ENCODE assay signal across 8 mouse cellular contexts in genomic region chr17:45686093-45686619, GRCm38 (mm10). TPM values are rescaled to one million over a fixed set of nuclear protein-coding genes. Genes with fewer than 3 reads are reported as not detected.
DNase-seq lines count a peak whose midpoint lies in the region; ATAC-seq and TF ChIP-seq lines count a peak whose summit lies in the region.

TSS of gene Mrpl14 (plus strand) at chr17:45686322.

- H3K36me3 ChIP-seq in heart, embryonic 11.5 days (ENCODE audit: control insufficient read depth, insufficient read depth, low read length) = no peaks in the 10 kb centered on the region
- peaks cover 4% of the 10 kb centered on the region; the same call in 1 of the 2 replicates for H3K36me3 ChIP-seq in kidney, embryonic 16.5 days (ENCODE audit: insufficient read depth, low read length)
- no peaks in the 10 kb centered on the region for H3K36me3 ChIP-seq in liver, adult 2 months (ENCODE audit: control insufficient read depth, insufficient read depth, low read length)
- no peaks in the 10 kb centered on the region for H3K36me3 ChIP-seq in myocyte (ENCODE audit: control insufficient read depth, insufficient read depth)
- H3K36me3 ChIP-seq in splenic B cell, adult 2 months (ENCODE audit: control insufficient read depth, insufficient read depth, low read length, poor library complexity, severe bottlenecking) = no peaks in the 10 kb centered on the region

- peaks cover 20% of the 10 kb centered on the region for H3K4me1 ChIP-seq in heart, embryonic 11.5 days (ENCODE audit: control insufficient read depth, insufficient read depth, low read length)
- H3K4me1 ChIP-seq in kidney, embryonic 16.5 days (ENCODE audit: insufficient read depth, low read length) = peaks cover 19% of the 10 kb centered on the region
- H3K4me1 ChIP-seq in liver, adult 2 months (ENCODE audit: control insufficient read depth, insufficient read depth, low read length) = peaks cover 17% of the 10 kb centered on the region

- DNase-seq in A20 (ENCODE audit: low read depth, low spot score) = peak; percentile 93
- peak; percentile 96 for DNase-seq in brain, adult 2 months (ENCODE audit: low read depth, low spot score)
- DNase-seq in liver, adult 2 months (ENCODE audit: extremely low read depth, low read depth, low spot score) = peak; percentile 60
- DNase-seq in splenic B cell, adult 2 months (ENCODE audit: low read depth, low spot score) = peak; percentile 95

- H3K9ac ChIP-seq in heart, embryonic 11.5 days (ENCODE audit: low read depth, low read length) = peak within 1 kb of the TSS; percentile 90
- peak within 1 kb of the TSS; percentile 95 for H3K9ac ChIP-seq in kidney, embryonic 16.5 days (replicated peaks; ENCODE audit: low read length)
- H3K9ac ChIP-seq in liver, adult 2 months (ENCODE audit: low read depth, low read length) = peak within 1 kb of the TSS; percentile 97

- H3ac ChIP-seq in myocyte (ENCODE audit: control insufficient read depth, insufficient read length) = peak within 1 kb of the TSS; percentile 55

- peak; percentile 84 for ATAC-seq in erythroblast, adult 5-6 weeks (replicated peaks; ENCODE audit: low FRiP score, poor library complexity, severe bottlenecking)
- peak; percentile 80 for ATAC-seq in heart, embryonic 11.5 days (replicated peaks; ENCODE audit: insufficient number of reproducible peaks, low FRiP score, low TSS enrichment)
- ATAC-seq in kidney, embryonic 16.5 days (ENCODE audit: low FRiP score, low TSS enrichment) = peak; percentile 87

- H3K9me3 ChIP-seq in heart, embryonic 11.5 days (replicated peaks; ENCODE audit: control insufficient read depth, low read length) = no peaks in the 10 kb centered on the region
- H3K9me3 ChIP-seq in kidney, embryonic 16.5 days (ENCODE audit: low read length) = no peaks in the 10 kb centered on the region

- TF ChIP-seq CTCF in liver, adult 2 months (IDR thresholded peaks at IDR 0.05; ENCODE audit: low read depth, low read length) = no peak

- H3K79me2 ChIP-seq in liver, adult 2 months (ENCODE audit: control insufficient read depth, insufficient read depth, low read length) = peaks cover 46% of the 10 kb centered on the region
- peaks cover 92% of the 10 kb centered on the region for H3K79me2 ChIP-seq in myocyte (ENCODE audit: control insufficient read depth, insufficient read depth)

- peak; percentile 61; the same call in 1 of the 2 replicates for TF ChIP-seq POLR2A in liver, adult 2 months (IDR thresholded peaks at IDR 0.05; ENCODE audit: extremely low read depth, insufficient read depth, low read length)
- peak; percentile 92 for TF ChIP-seq POLR2A in myocyte (IDR thresholded peaks at IDR 0.05; ENCODE audit: insufficient read length, low read depth)

- peak within 1 kb of the TSS; percentile 76 for H3K4me3 ChIP-seq in heart, embryonic 11.5 days (ENCODE audit: low read depth, low read length)
- H3K4me3 ChIP-seq in kidney, embryonic 16.5 days (ENCODE audit: low read length) = peak within 1 kb of the TSS; percentile 96
- H3K4me3 ChIP-seq in liver, adult 2 months (ENCODE audit: insufficient read depth, low read depth, low read length) = peak within 1 kb of the TSS; percentile 98
- peak within 1 kb of the TSS; percentile 94 for H3K4me3 ChIP-seq in myocyte

- WGBS in heart, embryonic 11.5 days (ENCODE audit: insufficient replicate concordance) = under 1% methylated on average over 43 of the region's 50 CpGs
- WGBS in kidney, embryonic 16.5 days = under 1% methylated on average over 36 of the region's 50 CpGs
- whole genome bisulfite sequencing in liver, adult 2 months = 1% methylated on average over 38 of the region's 50 CpGs

- no peaks in the 10 kb centered on the region for H3K27me3 ChIP-seq in heart, embryonic 11.5 days (ENCODE audit: control insufficient read depth, insufficient read depth, low read length)
- no peaks in the 10 kb centered on the region for H3K27me3 ChIP-seq in kidney, embryonic 16.5 days (ENCODE audit: insufficient read depth, low read length)
- H3K27me3 ChIP-seq in liver, adult 2 months (ENCODE audit: control insufficient read depth, insufficient read depth, low read length) = no peaks in the 10 kb centered on the region
- H3K27me3 ChIP-seq in myocyte (ENCODE audit: control insufficient read depth, insufficient read depth, insufficient read length) = no peaks in the 10 kb centered on the region
- no peaks in the 10 kb centered on the region for H3K27me3 ChIP-seq in splenic B cell, adult 2 months (ENCODE audit: control insufficient read depth, insufficient read depth, low read length, poor library complexity, severe bottlenecking)

- peak within 1 kb of the TSS; percentile 89 for H3K4me2 ChIP-seq in heart, embryonic 11.5 days
- H3K4me2 ChIP-seq in kidney, embryonic 16.5 days (replicated peaks; ENCODE audit: low read depth, low read length) = peak within 1 kb of the TSS; percentile 91
- H3K4me2 ChIP-seq in myocyte (ENCODE audit: low read depth) = peak within 1 kb of the TSS; percentile 98

- H3K27ac ChIP-seq in heart, embryonic 11.5 days (ENCODE audit: low read depth, low read length) = peak within 1 kb of the TSS; percentile 65
- H3K27ac ChIP-seq in kidney, embryonic 16.5 days (ENCODE audit: low read length) = peak within 1 kb of the TSS; percentile 81
- peak within 1 kb of the TSS; percentile 94 for H3K27ac ChIP-seq in liver, adult 2 months (replicated peaks; ENCODE audit: insufficient read depth, low read depth, low read length)

TF ChIP-seq in myocyte, 11 proteins besides CTCF, POLR2A, EP300 and RAD21:
- TF ChIP-seq POLR2AphosphoS2 (IDR thresholded peaks at IDR 0.05; ENCODE audit: insufficient read length, low read depth) (peak; percentile 94), SRF (IDR thresholded peaks at IDR 0.05; ENCODE audit: control insufficient read depth, insufficient read length, low read depth) (no peak)

RNA-seq across cellular contexts. Expression of gene Mrpl14, which starts in this region (rescaled TPM):
- total RNA-seq in erythroblast, adult 5-6 weeks (2015; ENCODE audit: low replicate concordance) = 7.3 and 12.5 TPM in 2 replicates
- 3.4 and 12.0 TPM in 2 replicates for total RNA-seq in erythroblast, adult 5-6 weeks (2017; ENCODE audit: low replicate concordance)
- 131 and 135 TPM in 2 replicates for polyA plus RNA-seq in heart, embryonic 11.5 days (2014; fragmentation: Nextera tagmentation; extraction: Ambion mirVana)
- polyA plus RNA-seq in kidney, embryonic 16.5 days (2015; fragmentation: Nextera tagmentation; extraction: Ambion mirVana) = 140 and 162 TPM in 2 replicates
- total RNA-seq in liver, adult 2 months (2014; rRNA removed) = 86.3 and 111 TPM in 2 replicates
- polyA plus RNA-seq in liver, adult 2 months (2012; rRNA removed) = 224 and 259 TPM in 2 replicates
- 276 TPM for polyA plus RNA-seq in myocyte (2012; fragmentation: generic; extraction: Trizol)

Comparison
In these comparisons a context has a peak if more than half of its experiments do, and no peak if none do; other contexts are left out.
1. Peak in every context shown above with its lines: DNase-seq, ATAC-seq, H3K4me3 ChIP-seq and H3K27ac ChIP-seq.